Mouse (Mus musculus) hindbrain, embryonic 11.5 days (tissue): ENCODE results near the gene Fbxo28. TPM values are rescaled to one million over a fixed set of nuclear protein-coding genes. Genes with fewer than 3 reads are reported as not detected.
"Not testable (repeated sequence)": the region's sequence is repeated elsewhere in the genome, so short reads cannot be mapped to it uniquely, and the experiment has no call there.

ENCODE experiments used
- ATAC-seq: fragments of 200-750 bp; cut with Nextera tagmentation; 2 replicates; pipeline ENCODE4 v1.8.0; 2017; ENCODE audit warnings: mild to moderate bottlenecking, moderate TSS enrichment, moderate library complexity; ENCODE audit not compliant: low FRiP score
- DNase-seq: peaks from one replicate; pipeline ENCODE4 v3.0.0-alpha.2; 2015; ENCODE audit warnings: low spot score
- H3K27ac ChIP-seq: fragments of 300-500 bp; sonication (generic); 2 replicates; pipeline ENCODE4 v1.5.1; 2014; ENCODE audit warnings: mild to moderate bottlenecking, low read depth, low read length
- H3K27me3 ChIP-seq: fragments of 300-500 bp; sonication (generic); 2 replicates; pipeline ENCODE4 v1.6.1; 2014; ENCODE audit warnings: mild to moderate bottlenecking, low read length, moderate library complexity, mixed read lengths; ENCODE audit not compliant: control insufficient read depth, insufficient read depth
- H3K36me3 ChIP-seq: fragments of 300-500 bp; sonication (generic); 2 replicates; pipeline ENCODE4 v1.6.1; 2014; ENCODE audit warnings: mild to moderate bottlenecking, low read length, moderate library complexity, mixed read lengths; ENCODE audit not compliant: control insufficient read depth, insufficient read depth
- H3K4me1 ChIP-seq: fragments of 300-500 bp; sonication (generic); replicated peaks from 2 replicates; pipeline ENCODE4 v1.6.1; 2014; ENCODE audit warnings: low read length, mixed read lengths; ENCODE audit not compliant: control insufficient read depth, insufficient read depth
- H3K4me2 ChIP-seq: fragments of 300-500 bp; sonication (generic); replicated peaks from 2 replicates; pipeline ENCODE4 v1.6.1; 2014; ENCODE audit warnings: mild to moderate bottlenecking, low read depth, low read length
- H3K4me3 ChIP-seq: fragments of 300-500 bp; sonication (generic); 2 replicates; pipeline ENCODE4 v1.5.1; 2014; ENCODE audit warnings: low read depth, low read length
- H3K9ac ChIP-seq: fragments of 300-500 bp; sonication (generic); 2 replicates; pipeline ENCODE4 v1.6.1; 2014; ENCODE audit warnings: low read depth, low read length
- H3K9me3 ChIP-seq: fragments of 300-500 bp; sonication (generic); 2 replicates; pipeline ENCODE4 v1.6.1; 2016; ENCODE audit warnings: low read length; ENCODE audit not compliant: control insufficient read depth
- WGBS: fragments of 180-500 bp; shearing (Covaris S2); extraction: QIAGEN DNeasy Blood & Tissue Kit; methylation state at CpG from one replicate; pipeline ENCODE4 v1.1.7; 2014; 5-methylcytosine and 5-hydroxymethylcytosine counted together
- polyA plus RNA-seq: library from polyadenylated mRNA; unstranded; fragments of >200 nt; fragmentation: Nextera tagmentation; extraction: Ambion mirVana; gene quantifications from 2 replicates; pipeline ENCODE4 v1.2.1, GENCODE M21; 2014

Fbxo28 gene
- polyA plus RNA-seq, 1 experiment from 2014 or later = 35.7 TPM

DNA sequence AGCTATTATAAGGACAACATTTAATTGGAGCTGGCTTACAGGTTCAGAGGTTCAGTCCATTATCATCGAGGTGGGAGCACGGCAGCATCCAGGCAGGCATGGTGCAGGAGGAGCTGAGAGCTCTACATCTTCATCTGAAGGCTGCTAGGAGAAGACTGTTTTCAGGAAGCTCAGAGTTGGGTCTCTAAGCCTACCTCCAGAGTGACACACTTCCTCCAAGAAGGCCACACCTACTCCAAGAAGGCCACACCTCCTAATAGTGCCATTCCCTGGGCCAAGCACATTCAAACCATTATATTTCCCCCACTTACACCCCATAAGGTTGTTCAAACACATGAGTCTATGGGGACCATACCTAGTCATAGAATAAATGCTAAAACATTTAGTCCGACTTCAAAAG is 50.7 kb downstream of the Fbxo28 start:
- WGBS = 96% methylated on average over 3 of the region's 3 CpGs
- H3K4me1 ChIP-seq, ATAC-seq, H3K9ac ChIP-seq, H3K27ac ChIP-seq, H3K36me3 ChIP-seq, DNase-seq, H3K4me2 ChIP-seq, H3K27me3 ChIP-seq, H3K4me3 ChIP-seq, H3K9me3 ChIP-seq: not testable (repeated sequence)

DNA sequence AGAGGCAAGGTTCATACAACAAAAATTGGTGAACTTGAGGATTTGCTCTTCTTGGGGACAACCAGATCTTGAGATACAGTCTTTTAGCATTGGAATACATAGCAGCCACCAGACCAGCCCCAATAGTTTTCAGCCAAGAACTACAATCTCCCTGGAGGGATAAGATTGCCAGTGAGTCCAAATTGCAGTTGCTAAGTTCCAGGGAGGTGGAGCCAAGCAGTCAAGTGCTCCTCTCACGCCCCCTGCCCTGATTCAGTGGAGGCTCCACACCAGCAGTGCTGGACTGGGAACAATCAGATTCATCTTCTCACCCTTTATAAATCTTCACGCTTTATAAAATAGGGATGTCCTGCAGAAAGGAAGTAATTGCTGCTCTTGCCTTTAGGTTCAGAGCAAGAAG is 51.6 kb downstream of the Fbxo28 start:
- Histone ChIP-seq H3K4me3 (no peak overlapping the region), H3K9me3 (no peaks in the 10 kb centered on the region)

DNA sequence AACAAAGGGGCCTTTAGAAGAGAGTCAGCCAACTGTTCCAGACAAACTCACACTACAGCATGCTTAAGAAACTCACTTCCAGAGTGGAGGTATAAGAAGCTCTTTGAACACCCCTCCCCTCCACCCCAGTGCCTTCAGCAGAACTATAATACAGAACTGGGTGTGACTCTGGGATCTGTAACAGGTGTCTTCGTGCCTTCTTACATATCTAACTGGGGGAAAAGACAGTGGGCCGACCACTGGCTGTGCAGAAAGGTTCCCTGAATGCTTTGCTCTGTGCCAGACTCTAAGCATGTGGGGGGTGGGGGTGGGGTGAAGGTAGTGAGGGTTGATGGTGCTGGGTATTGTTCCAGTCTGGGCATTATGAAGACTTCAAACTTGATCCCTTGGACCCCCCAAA is 52.8 kb downstream of the Fbxo28 start:
- Histone ChIP-seq H3K27ac (no peak overlapping the region), H3K4me1 (no peaks in the 10 kb centered on the region), H3K4me3 (no peak overlapping the region), H3K4me2 (no peak overlapping the region), H3K27me3 (no peaks in the 10 kb centered on the region), H3K36me3 (no peaks in the 10 kb centered on the region), H3K9ac (no peak overlapping the region), H3K9me3 (no peaks in the 10 kb centered on the region)
- DNase-seq (no peak), ATAC-seq (no peak)
- 60% methylated on average over 2 of the region's 2 CpGs for WGBS

More for the DNA sequence above, 51.6 kb downstream of the Fbxo28 start:
- DNase-seq = no peak
- WGBS = 72% methylated on average over 2 of the region's 2 CpGs
- H3K9ac ChIP-seq = no peak overlapping the region
- H3K27ac ChIP-seq = no peak overlapping the region
- no peaks in the 10 kb centered on the region for H3K27me3 ChIP-seq
- H3K4me1 ChIP-seq = no peaks in the 10 kb centered on the region
- no peak overlapping the region for H3K4me2 ChIP-seq
- H3K36me3 ChIP-seq = no peaks in the 10 kb centered on the region
- ATAC-seq = no peak

DNA sequence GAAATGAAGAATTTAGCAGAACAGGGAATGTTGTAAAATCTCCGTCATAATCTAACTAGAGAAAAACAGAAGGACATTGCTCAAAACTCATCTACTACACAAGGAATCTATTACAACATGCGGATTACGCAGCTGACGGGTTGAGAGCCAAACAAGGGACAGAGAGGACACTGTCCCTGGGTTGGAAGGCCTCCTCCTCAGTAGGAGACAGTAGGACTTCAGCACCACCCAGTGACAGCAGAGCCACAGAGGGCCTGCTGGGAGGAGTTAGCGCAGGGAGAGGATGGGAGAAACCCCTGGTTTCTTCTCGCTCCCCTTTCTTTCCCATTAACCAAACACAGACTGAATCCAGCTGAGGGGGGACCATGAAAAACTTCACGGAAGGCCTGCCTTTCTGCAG is 53.6 kb downstream of the Fbxo28 start:
- no peaks in the 10 kb centered on the region for H3K4me1 ChIP-seq
- no peak for ATAC-seq
- H3K4me2 ChIP-seq = no peak overlapping the region
- no peaks in the 10 kb centered on the region for H3K36me3 ChIP-seq
- H3K9me3 ChIP-seq = no peaks in the 10 kb centered on the region
- H3K27ac ChIP-seq = no peak overlapping the region
- no peaks in the 10 kb centered on the region for H3K27me3 ChIP-seq
- 69% methylated on average over 7 of the region's 7 CpGs for WGBS
- no peak overlapping the region for H3K9ac ChIP-seq
- DNase-seq = no peak
- no peak overlapping the region for H3K4me3 ChIP-seq

DNA sequence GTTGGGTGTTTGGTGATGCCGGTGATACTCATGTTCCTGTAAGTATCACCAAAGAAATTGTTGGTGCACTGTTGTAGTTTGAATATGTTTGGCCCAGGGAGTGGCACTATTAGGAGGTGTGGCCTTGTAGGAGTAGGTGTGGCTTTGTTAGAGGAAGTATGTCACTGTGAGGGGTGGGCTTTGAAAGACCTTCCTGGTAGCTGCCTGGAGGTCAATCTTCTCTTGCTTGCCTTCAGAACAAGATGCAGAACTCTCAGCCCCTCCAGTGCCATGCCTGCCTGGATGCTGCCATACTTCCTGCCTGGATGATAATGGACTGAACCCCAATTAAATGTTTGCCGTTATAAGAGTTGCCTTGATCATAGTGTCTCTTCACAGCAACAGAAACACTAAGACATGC is 56.6 kb downstream of the Fbxo28 start:
- Histone ChIP-seq H3K27ac (no peak overlapping the region), H3K27me3 (no peaks in the 10 kb centered on the region), H3K9ac (no peak overlapping the region), H3K4me3 (no peak overlapping the region), H3K36me3 (no peaks in the 10 kb centered on the region), H3K4me1 (peaks cover 10% of the 10 kb centered on the region; the same call in 1 of the 2 replicates), H3K4me2 (no peak overlapping the region), H3K9me3 (no peaks in the 10 kb centered on the region)
- ATAC-seq (no peak), DNase-seq (no peak)
- 88% methylated on average over 2 of the region's 2 CpGs for WGBS

DNA sequence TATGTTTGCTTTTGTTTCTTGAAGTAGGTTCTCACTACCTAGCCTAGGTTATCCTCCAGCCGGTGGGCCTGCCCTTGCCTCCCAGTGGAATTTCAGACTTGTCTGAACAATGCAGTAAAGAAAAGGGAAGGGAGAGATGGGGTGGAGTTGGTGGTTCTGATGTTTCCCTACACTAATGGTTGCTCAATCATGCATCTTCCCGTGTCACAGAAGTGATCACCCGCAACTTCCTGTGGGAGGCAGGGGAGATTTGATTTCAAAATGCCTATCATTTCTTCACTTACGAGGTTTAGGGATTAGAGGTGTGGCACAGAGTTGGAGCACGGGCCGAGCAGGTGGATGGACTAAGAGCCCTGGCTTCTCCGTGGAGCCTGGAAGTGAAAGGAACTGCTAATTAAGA is 58.2 kb downstream of the Fbxo28 start:
- no peak overlapping the region for H3K27ac ChIP-seq
- DNase-seq (peak; percentile 6), ATAC-seq (no peak)
- H3K4me3 ChIP-seq = no peak overlapping the region; the same call in 1 of the 2 replicates
- H3K4me2 ChIP-seq = peak overlapping the region; percentile 80
- 59% methylated on average over 7 of the region's 7 CpGs for WGBS
- no peaks in the 10 kb centered on the region for H3K36me3 ChIP-seq
- no peak overlapping the region for H3K9ac ChIP-seq
- peaks cover 10% of the 10 kb centered on the region; the same call in 1 of the 2 replicates for H3K4me1 ChIP-seq
- H3K27me3 ChIP-seq = no peaks in the 10 kb centered on the region
- H3K9me3 ChIP-seq = no peaks in the 10 kb centered on the region

DNA sequence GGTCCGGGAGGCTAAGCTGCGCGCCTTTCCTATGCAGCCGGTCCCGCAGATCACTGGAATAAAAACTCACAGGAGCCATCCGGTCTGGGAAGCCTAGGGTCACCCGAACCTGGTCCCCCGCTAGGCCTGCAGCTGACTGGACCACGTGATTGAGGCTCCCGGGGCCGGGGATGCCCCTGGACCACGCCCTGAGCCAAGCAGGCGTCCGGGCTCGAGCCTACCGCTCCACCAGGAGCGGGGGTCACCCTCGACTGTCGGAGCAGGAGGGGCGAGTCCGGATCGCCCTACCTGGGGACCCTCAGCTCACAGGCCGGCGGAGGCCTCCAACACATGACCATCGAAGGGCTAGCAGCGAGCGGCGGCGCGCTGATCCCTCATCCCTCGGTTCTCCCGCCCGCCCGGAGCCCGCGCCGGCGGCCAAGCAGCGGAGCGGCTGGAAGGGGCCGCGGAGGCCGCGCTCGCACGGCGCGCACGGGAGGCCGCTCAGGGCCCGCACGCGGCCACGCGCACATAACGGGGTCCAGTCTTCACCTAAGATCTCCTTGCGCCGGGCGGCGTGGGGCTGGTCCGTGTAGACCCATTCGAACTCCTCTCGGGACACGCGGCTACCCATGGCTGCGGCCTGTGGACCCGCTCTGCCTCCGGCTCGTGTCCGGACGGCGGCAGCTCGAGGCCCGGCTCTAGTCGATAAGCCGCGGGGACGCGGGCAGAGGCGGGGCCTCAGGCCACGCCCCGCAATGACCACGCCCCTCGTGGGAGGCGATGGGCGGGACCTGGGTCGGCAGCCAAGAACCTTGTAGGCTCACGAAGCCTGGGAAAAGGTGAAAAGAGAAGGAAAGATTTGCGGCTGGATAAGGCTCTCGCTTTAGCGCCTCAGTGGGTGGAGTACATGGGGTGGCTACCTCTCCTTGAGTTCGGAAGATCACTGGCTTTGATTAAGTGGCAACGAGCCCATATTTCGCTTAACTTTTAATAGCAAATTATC is 59.0 kb downstream of the Fbxo28 start, which contains the start of gene Degs1:
TSS of gene Degs1 (minus strand) at position 714 of the 985 bp plus-strand sequence.
- Histone ChIP-seq H3K4me1 (peaks cover 10% of the 10 kb centered on the region; the same call in 1 of the 2 replicates), H3K27me3 (no peaks in the 10 kb centered on the region), H3K4me2 (peak within 1 kb of the TSS; percentile 80), H3K27ac (peak within 1 kb of the TSS; percentile 81), H3K9me3 (no peaks in the 10 kb centered on the region), H3K4me3 (peak within 1 kb of the TSS; percentile 67), H3K36me3 (0 out of 2 replicates have a peak, but pooled peaks cover under 1% of the 10 kb centered on the region), H3K9ac (peak within 1 kb of the TSS; percentile 79)
- WGBS = under 1% methylated on average over 87 of the region's 94 CpGs
- DNase-seq (peak; percentile 97), ATAC-seq (peak; percentile 92)

DNA sequence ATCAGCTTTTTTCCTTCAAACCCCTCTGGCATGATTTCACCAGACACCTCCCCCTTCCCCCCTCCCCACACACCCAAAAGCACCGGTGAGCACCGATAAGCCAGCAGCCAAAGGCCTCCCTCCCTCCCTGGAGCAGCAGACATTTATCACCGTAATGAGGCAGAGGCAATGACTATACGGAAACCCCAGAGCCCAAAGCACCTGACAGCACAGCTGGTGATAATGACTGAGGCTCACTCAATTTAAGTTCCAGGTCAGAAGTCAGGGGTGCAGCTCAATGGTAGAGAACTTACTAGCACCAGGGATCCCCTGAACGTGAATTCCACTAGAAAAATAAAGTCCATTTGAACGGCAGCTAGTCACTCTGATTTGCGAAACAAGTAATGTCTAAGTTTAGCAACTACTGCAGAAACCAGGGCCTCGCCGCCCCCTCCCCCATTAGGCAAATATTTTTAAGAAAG is 60.1 kb downstream of the Fbxo28 start:
- no peaks in the 10 kb centered on the region for H3K27me3 ChIP-seq
- ATAC-seq (peak; percentile 20; the same call in 1 of the 2 replicates), DNase-seq (peak; percentile 46)
- H3K36me3 ChIP-seq = 0 out of 2 replicates have a peak, but pooled peaks cover 3% of the 10 kb centered on the region
- H3K27ac ChIP-seq = 0 out of 2 replicates have a peak overlapping the region, but pooled peaks have one; percentile 10
- H3K4me2 ChIP-seq = peak overlapping the region; percentile 80
- peaks cover 10% of the 10 kb centered on the region; the same call in 1 of the 2 replicates for H3K4me1 ChIP-seq
- no peaks in the 10 kb centered on the region for H3K9me3 ChIP-seq
- peak overlapping the region; percentile 67 for H3K4me3 ChIP-seq
- 25% methylated on average over 9 of the region's 9 CpGs for WGBS
- no peak overlapping the region; the same call in 1 of the 2 replicates for H3K9ac ChIP-seq
